Mouse (Mus musculus): Measurements from ENCODE around the gene Gm4952.
"Not testable (repeated sequence)": the region's sequence is repeated elsewhere in the genome, so short reads cannot be mapped to it uniquely, and the experiment has no call there.

The Gm4952 gene

DNA sequence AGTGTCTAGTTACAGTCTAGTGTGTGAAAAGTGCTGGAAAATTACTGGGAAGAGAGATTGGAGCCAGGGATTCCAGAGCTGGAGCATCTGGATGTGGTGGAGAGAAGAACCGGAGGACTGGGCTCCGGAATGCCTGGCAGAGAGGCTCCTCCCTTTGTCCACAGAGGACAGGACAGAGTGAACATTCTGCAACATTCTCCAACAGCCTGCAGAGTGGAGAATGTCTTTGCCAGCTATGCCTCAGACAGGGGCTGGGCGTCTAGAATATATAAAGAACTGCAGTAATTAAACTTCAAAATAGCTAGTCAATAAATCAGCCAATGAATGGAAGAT lies 2.7 kb upstream of the Gm4952 start:
- CTCF ChIA-PET: no interaction called here

DNA sequence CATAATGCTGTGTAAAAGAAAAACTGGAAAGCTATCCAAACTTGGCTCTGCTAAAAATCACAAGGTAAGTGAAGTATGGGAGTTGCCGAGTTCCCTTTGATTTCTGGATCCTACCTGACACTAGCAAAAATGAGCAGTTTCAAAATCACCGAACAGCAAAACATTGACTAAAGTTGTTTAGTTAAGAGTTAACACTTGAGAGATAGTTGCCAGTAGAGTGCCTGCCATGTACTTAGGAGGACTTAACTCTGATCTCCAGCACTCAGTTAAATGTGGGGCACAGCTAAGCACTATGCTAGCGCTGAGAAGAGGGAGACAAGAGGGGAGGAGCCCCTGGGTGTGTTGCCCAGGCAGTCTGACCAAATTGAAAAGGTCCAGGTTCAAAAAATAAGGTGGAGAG lies 1.1 kb upstream of the Gm4952 start:
- CTCF ChIA-PET: no interaction called here

DNA sequence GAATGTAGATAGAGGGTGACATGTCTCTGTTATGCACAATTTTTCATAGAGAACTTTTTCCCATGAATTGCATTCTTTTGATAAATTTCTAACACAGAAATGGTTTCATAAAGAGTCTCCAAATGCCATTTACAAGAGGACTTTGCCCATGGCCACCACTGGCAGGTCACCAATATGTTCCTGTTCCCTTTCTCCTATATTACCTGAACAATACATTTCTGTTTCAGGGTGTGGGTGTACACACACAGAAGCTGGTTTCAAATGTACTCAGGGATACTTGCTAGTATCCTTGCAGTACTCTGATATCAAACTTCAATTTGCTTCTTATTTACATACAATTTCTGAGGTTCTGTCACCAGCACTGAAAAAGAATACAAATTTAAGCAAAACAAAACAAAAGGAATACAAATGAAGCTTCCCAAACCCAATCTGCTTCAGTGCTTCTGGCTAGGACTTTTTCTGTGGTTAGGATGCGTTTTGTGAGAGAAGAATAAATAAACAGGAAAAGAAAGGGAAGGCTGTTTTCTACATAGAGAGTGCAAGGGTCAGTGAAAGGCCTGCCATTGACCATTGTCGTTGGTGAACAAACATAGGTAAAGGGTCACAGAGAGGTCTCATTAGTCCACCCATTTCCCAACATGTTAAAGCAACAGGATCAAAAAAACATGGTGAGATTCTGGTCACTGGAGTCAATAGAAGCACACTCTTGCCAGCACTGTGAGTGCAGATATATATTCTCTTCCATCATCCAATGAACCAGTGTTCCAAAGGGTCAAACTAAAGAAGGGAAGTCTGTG lies 1.1 kb downstream of the Gm4952 start:
- CTCF ChIA-PET: no interaction called here

DNA sequence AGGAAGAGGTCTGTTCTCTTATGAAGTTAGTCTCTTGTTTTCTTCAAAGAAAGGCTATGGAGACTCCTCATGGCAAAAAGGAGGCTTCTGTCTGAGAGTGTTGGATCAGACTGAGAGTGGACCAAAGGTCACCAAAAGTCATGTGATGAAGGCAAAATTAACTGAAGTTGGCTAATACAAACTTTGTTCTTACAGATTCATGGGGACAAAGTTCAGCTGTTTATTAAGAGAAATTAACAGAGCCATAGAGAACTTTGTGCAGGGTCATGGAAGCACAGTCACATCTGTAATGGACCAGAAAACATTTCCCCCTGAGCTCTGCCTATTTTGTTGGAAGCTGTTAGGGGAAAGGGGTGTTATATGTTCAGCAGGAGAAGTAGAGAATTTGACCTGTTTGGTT lies 8.6 kb downstream of the Gm4952 start:
- CTCF ChIA-PET: no interaction called here

DNA sequence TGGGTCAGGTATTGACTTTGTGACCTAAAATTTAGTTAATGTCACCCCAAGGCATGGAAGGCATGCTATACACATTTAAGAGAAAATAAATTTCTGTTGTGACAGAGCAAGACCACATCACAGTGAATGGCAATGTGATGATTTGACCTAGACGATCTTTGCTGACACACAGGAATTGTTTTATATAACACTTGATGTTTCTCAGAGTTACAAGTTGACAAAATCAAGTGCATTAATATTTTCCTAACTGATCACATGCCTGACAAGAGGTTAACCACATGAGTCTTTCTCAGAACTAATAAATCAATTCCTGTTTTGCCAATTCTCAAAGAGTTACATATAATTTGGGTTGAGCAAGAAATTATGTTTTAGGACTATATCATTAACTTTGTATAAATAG lies 13.9 kb downstream of the Gm4952 start:
- CTCF ChIA-PET: no interaction called here

DNA sequence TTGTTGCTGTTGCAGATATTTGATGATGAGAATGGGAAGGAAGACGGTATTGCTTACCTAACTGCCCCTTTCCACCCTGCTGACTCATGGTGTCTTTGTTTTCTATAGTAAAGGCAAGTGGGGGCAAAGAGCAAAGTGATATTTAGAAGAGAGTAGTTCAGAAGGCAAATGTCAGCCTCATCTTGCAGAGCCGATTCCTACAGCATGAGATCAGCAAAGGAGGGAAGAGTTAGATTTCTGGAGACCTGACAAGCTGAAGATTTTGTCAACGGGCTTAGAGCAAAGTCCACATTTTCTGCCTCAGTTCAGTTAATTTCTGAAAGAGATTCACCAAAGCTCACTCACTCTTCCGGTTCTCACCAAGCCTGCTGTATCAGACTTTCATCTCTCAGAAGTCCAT lies 33.4 kb downstream of the Gm4952 start, which contains the start of gene Glyat:
Glyat (plus strand) TSS at position 133 of the 400 bp plus-strand sequence.
- CTCF ChIA-PET: no interaction called here

DNA sequence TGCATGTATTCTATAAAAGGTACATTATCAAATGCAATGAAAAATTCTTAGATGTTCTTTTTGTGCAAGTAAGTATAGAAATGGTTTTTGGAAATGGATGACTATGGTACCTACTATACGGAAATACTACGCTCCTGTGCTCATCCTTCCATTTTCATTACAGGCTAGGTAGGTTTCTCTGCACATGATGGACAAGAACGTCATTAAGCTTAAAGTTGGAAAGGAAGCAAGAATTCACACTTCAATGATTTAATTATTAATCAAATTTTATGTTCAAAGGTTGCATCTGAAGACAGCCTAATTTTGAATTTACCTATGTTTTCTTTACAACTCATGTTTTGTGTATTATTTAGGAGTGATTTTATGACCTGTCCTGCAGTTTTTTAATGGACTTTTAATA lies 34.5 kb downstream of the Gm4952 start:
- CTCF ChIA-PET: no interaction called here

DNA sequence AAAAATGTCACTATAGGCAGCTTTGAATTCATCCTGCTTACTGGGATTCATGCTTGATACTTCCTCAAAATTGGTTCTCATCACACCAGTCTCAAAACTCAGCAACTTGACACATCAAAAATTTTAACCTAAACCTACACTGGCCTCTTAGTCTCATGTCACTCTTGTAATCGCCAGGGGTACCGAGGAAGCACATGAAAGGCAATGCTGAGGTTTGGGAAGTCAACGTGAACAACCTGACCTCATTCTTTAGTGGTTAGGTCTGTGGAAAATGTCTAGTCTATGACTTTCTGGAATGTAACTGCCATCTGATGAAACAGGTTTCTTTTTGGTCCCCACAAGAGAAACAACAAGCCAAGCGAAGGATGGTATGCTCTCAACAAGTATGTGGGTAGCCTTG lies 35.2 kb downstream of the Gm4952 start:
- CTCF ChIA-PET: no interaction called here

DNA sequence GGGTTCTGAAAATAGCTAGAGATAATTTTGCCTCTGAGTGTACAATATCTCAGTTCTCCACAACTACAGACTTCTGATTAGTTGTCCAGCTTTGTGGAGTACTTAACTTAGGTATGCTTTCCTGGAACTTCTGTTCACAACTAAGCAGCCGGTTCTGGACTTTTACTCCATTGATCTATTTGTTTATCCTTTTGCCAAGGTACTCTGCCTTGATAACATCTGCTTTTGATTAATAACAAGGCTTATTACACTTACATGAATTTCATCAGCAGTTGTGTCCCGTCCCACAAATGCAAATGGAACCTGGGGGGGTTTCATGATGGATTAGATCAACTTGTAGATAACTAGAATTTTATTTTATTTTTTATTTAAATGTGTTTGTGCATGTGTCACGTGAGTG lies 37.1 kb downstream of the Gm4952 start:
- CTCF ChIA-PET: no interaction called here

DNA sequence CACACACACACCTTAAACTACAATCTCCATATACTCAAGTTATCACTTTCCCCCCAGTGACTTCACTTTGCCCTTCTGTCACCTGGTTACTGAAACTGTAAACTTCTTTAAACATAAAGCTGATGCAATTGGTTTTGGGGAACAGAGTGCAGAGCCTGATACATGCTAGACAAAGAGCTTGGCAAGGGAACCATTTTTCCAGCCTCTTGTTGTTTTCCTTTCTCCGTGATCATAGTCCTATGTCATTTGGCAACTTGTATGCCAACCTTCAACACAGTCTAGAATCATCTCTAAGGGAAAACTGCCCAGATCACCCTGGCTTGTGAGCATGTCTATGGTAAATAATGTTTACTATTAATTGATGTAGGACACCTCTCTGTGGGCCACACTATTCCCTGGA lies 38.3 kb downstream of the Gm4952 start:
- CTCF ChIA-PET: no interaction called here

DNA sequence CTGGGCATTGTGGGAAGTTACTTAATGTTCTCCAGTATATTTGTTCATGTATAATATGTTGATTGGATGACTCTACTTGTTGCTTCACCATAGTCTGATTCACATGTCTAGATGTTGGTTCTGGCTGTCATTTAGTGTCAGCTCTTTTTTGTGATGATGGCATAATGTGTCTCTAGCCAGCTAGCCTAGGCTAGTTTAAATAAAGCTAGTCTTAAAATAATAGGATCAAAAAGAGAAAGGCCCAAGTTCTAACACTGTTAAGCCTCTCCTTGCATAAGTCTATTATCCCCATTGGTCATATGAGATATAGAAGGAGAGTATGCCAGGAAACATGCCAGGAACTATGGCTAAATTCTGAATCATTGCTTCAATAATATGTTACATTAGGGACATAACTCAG lies 49.7 kb downstream of the Gm4952 start:
- CTCF ChIA-PET: no interaction called here

DNA sequence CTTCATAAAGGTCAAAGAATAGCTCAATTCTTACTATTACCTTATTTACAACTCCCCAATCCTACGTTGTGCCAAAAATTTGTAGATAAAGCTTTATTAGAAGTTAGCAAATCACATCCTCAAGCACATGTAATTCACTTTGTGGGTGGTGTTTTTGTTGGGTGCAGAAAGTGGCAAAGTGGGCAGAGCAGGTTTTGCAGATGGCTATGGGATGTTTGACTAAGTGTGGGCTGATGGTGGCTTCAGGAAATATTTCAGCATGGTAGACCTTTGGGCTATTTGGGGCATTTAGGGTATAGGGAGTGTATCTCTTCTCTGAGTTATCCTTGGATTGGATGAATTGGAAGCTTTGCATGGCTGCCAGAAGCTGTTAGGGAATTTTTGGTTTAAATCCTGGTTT lies 66.4 kb downstream of the Gm4952 start:
- CTCF ChIA-PET: no interaction called here

DNA sequence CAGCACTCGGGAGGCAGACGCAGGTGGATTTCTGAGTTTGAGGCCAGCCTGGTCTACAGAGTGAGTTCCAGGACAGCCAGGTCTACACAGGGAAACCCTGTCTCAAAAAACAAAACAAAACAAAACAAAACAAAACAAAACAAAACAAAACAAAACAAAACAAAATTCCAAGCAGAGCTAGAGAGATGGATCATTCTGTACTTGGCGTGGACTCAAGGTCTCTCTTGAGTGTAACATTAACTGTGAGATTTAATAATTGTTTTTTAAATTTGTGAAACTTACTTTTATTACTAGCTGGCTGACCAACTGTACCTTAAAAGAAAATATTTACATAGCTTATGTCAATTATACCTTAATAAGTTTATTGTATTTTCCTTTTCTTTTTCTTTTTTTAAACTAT lies 68.8 kb downstream of the Gm4952 start:
- CTCF ChIA-PET: not testable (repeated sequence)

DNA sequence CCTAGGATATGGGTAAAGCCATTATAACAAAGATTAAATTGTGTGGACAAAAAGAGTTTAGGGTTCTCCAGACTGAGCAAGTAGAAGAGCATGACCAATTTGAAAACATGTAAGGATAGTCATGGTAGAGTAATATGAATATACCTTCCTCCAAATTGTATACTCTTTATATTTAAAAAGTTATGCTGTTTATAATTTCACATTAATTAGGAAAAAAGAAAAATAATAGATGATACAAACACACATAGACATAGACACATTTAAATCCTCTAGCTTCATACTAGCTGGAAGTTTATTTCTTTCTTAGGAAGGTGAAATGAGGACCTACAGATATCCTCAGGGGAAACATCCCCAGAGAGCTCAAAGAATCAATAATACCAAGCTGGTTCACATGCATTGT lies 70.4 kb downstream of the Gm4952 start, which contains the start of gene Olfr1442:
Olfr1442 (plus strand) TSS at position 301 of the 400 bp plus-strand sequence.
- CTCF ChIA-PET: interaction anchor here (0.6 kb wide), 1 partner anchor 208 kb away, joined by 4 read pairs; no protein-coding TSS in a partner anchor

DNA sequence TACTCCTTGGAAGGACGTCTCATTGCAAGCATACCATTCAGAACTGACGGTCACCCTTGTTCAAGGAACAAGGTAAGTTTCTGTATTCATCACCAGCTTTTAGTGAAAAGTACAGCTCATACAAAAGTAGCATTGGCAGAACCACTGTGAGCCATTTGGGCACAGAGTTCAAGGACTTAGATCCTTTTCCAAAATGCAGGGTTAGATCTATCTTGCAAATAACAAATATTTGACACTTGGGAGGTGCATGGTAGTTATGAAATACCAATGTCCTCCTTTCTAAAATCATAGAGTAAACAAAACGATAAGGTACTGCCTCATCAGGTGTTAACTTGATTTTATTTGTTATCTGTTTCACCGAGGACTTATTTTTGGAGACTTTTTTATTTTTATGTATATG lies 71.3 kb downstream of the Gm4952 start:
- CTCF ChIA-PET: no interaction called here

DNA sequence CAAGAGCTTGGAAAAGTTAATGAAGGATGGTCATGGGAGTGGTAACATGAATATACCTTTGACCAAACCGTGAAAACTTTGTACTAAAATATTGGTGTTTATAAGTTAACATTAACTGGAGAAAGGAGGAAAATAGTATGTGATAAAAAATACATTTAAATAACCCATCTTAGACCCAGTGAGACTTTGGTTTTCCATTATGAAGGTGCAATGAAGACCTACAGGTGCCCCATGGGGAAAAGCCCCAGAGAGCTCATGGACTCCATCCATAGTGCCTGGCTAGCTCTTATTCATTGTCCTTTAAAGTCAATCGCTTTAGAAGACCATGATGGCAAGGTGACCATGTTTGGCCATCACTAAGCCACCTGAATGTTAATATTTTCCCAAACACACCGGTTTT lies 78.0 kb downstream of the Gm4952 start, which contains the start of gene Olfr1443:
Olfr1443 (plus strand) TSS at position 301 of the 400 bp plus-strand sequence.
- CTCF ChIA-PET: interaction anchor here (0.7 kb wide), 1 partner anchor 57 kb away, joined by 3 read pairs; no protein-coding TSS in a partner anchor
